Mouse (Mus musculus): Measurements from ENCODE around the gene Qpct. TPM values are rescaled to one million over a fixed set of nuclear protein-coding genes. Genes with fewer than 3 reads are reported as not detected.

Qpct gene
- polyA plus RNA-seq, 1 experiment, result 1.1 TPM

- no peak overlapping the region for H3ac ChIP-seq (ENCODE audit: control insufficient read depth, insufficient read length)
- no peaks in the 10 kb centered on the region for H3K79me2 ChIP-seq (ENCODE audit: control insufficient read depth, insufficient read depth)
- no peaks in the 10 kb centered on the region for H3K36me3 ChIP-seq (ENCODE audit: control insufficient read depth, insufficient read depth)
- H3K4me2 ChIP-seq (ENCODE audit: low read depth), result no peak overlapping the region
- no peak overlapping the region for H3K4me3 ChIP-seq
- no peaks in the 10 kb centered on the region for H3K27me3 ChIP-seq (ENCODE audit: control insufficient read depth, insufficient read depth, insufficient read length)
- no peak for TF ChIP-seq POLR2A (IDR thresholded peaks at IDR 0.05; ENCODE audit: insufficient read length, low read depth)
- TF ChIP-seq TCF3 (IDR thresholded peaks at IDR 0.05; ENCODE audit: insufficient read length, low read depth), result no peak
- no peak for TF ChIP-seq MYOD1 (IDR thresholded peaks at IDR 0.05; ENCODE audit: control insufficient read depth in 1 of 3, insufficient read length in 2 of 3, low read depth in 2 of 3)
- TF ChIP-seq REST (IDR thresholded peaks at IDR 0.05; ENCODE audit: insufficient read depth, insufficient read length), result no peak
- TF ChIP-seq MYOG (IDR thresholded peaks at IDR 0.05; ENCODE audit: control insufficient read depth in 1 of 3, insufficient read depth in 1 of 3, insufficient read length in 2 of 3, low read depth in 2 of 3), result no peak
- no peak for TF ChIP-seq CEBPB (IDR thresholded peaks at IDR 0.05; ENCODE audit: insufficient read depth, poor library complexity, severe bottlenecking)
- no peak for TF ChIP-seq MAX (IDR thresholded peaks at IDR 0.05; ENCODE audit: low read depth)
- TF ChIP-seq E2F4 (IDR thresholded peaks at IDR 0.05; ENCODE audit: insufficient read depth), result no peak
- TF ChIP-seq SRF (IDR thresholded peaks at IDR 0.05; ENCODE audit: control insufficient read depth, insufficient read length, low read depth), result no peak
- TF ChIP-seq USF1 (IDR thresholded peaks at IDR 0.05; ENCODE audit: low read depth), result no peak
- TF ChIP-seq TCF12 (IDR thresholded peaks at IDR 0.05; ENCODE audit: insufficient read depth, poor library complexity, severe bottlenecking), result no peak
- no peak for TF ChIP-seq POLR2AphosphoS2 (IDR thresholded peaks at IDR 0.05; ENCODE audit: insufficient read length, low read depth)
These were observed 17.3 kb downstream of the Qpct start for GRCm38 (mm10) chr17:79069019-79069418.

- no peaks in the 10 kb centered on the region for H3K79me2 ChIP-seq (ENCODE audit: control insufficient read depth, insufficient read depth)
- H3K27me3 ChIP-seq (ENCODE audit: control insufficient read depth, insufficient read depth, insufficient read length), result no peaks in the 10 kb centered on the region
- TF ChIP-seq TCF12 (IDR thresholded peaks at IDR 0.05; ENCODE audit: insufficient read depth, poor library complexity, severe bottlenecking), result no peak
- TF ChIP-seq MAX (IDR thresholded peaks at IDR 0.05; ENCODE audit: low read depth), result no peak
- TF ChIP-seq POLR2A (IDR thresholded peaks at IDR 0.05; ENCODE audit: insufficient read length, low read depth), result no peak
- TF ChIP-seq MYOD1 (IDR thresholded peaks at IDR 0.05; ENCODE audit: control insufficient read depth in 1 of 3, insufficient read length in 2 of 3, low read depth in 2 of 3), result no peak
- TF ChIP-seq SRF (IDR thresholded peaks at IDR 0.05; ENCODE audit: control insufficient read depth, insufficient read length, low read depth), result no peak
- TF ChIP-seq TCF3 (IDR thresholded peaks at IDR 0.05; ENCODE audit: insufficient read length, low read depth), result no peak
- no peak for TF ChIP-seq POLR2AphosphoS2 (IDR thresholded peaks at IDR 0.05; ENCODE audit: insufficient read length, low read depth)
- TF ChIP-seq CEBPB (IDR thresholded peaks at IDR 0.05; ENCODE audit: insufficient read depth, poor library complexity, severe bottlenecking), result no peak
- no peak for TF ChIP-seq E2F4 (IDR thresholded peaks at IDR 0.05; ENCODE audit: insufficient read depth)
- no peak for TF ChIP-seq USF1 (IDR thresholded peaks at IDR 0.05; ENCODE audit: low read depth)
- no peak for TF ChIP-seq REST (IDR thresholded peaks at IDR 0.05; ENCODE audit: insufficient read depth, insufficient read length)
- TF ChIP-seq MYOG (IDR thresholded peaks at IDR 0.05; ENCODE audit: control insufficient read depth in 1 of 3, insufficient read depth in 1 of 3, insufficient read length in 2 of 3, low read depth in 2 of 3), result no peak
- no peak overlapping the region for H3K4me2 ChIP-seq (ENCODE audit: low read depth)
- H3K36me3 ChIP-seq (ENCODE audit: control insufficient read depth, insufficient read depth), result no peaks in the 10 kb centered on the region
- H3K4me3 ChIP-seq, result no peak overlapping the region
- no peak overlapping the region for H3ac ChIP-seq (ENCODE audit: control insufficient read depth, insufficient read length)
These were observed 18.2 kb downstream of the Qpct start for GRCm38 (mm10) chr17:79069766-79070480.

- TF ChIP-seq TCF12 (IDR thresholded peaks at IDR 0.05; ENCODE audit: insufficient read depth, poor library complexity, severe bottlenecking), result no peak
- TF ChIP-seq TCF3 (IDR thresholded peaks at IDR 0.05; ENCODE audit: insufficient read length, low read depth), result no peak
- TF ChIP-seq CEBPB (IDR thresholded peaks at IDR 0.05; ENCODE audit: insufficient read depth, poor library complexity, severe bottlenecking), result no peak
- TF ChIP-seq REST (IDR thresholded peaks at IDR 0.05; ENCODE audit: insufficient read depth, insufficient read length), result no peak
- no peak for TF ChIP-seq E2F4 (IDR thresholded peaks at IDR 0.05; ENCODE audit: insufficient read depth)
- no peak for TF ChIP-seq USF1 (IDR thresholded peaks at IDR 0.05; ENCODE audit: low read depth)
- Histone ChIP-seq H3K36me3 (ENCODE audit: control insufficient read depth, insufficient read depth) (no peaks in the 10 kb centered on the region), H3K4me2 (ENCODE audit: low read depth) (no peak overlapping the region), H3K79me2 (ENCODE audit: control insufficient read depth, insufficient read depth) (no peaks in the 10 kb centered on the region), H3ac (ENCODE audit: control insufficient read depth, insufficient read length) (no peak overlapping the region), H3K27me3 (ENCODE audit: control insufficient read depth, insufficient read depth, insufficient read length) (no peaks in the 10 kb centered on the region), H3K4me3 (no peak overlapping the region)
These were observed 20.2 kb downstream of the Qpct start for GRCm38 (mm10) chr17:79071951-79072350.

- no peak overlapping the region for H3ac ChIP-seq (ENCODE audit: control insufficient read depth, insufficient read length)
- H3K79me2 ChIP-seq (ENCODE audit: control insufficient read depth, insufficient read depth), result no peaks in the 10 kb centered on the region
- TF ChIP-seq MYOG (IDR thresholded peaks at IDR 0.05; ENCODE audit: control insufficient read depth in 1 of 3, insufficient read depth in 1 of 3, insufficient read length in 2 of 3, low read depth in 2 of 3) (no peak), POLR2A (IDR thresholded peaks at IDR 0.05; ENCODE audit: insufficient read length, low read depth) (no peak), E2F4 (IDR thresholded peaks at IDR 0.05; ENCODE audit: insufficient read depth) (no peak), MAX (IDR thresholded peaks at IDR 0.05; ENCODE audit: low read depth) (no peak), TCF3 (IDR thresholded peaks at IDR 0.05; ENCODE audit: insufficient read length, low read depth) (no peak), CEBPB (IDR thresholded peaks at IDR 0.05; ENCODE audit: insufficient read depth, poor library complexity, severe bottlenecking) (no peak), MYOD1 (IDR thresholded peaks at IDR 0.05; ENCODE audit: control insufficient read depth in 1 of 3, insufficient read length in 2 of 3, low read depth in 2 of 3) (no peak), REST (IDR thresholded peaks at IDR 0.05; ENCODE audit: insufficient read depth, insufficient read length) (no peak), SRF (IDR thresholded peaks at IDR 0.05; ENCODE audit: control insufficient read depth, insufficient read length, low read depth) (no peak), USF1 (IDR thresholded peaks at IDR 0.05; ENCODE audit: low read depth) (no peak), POLR2AphosphoS2 (IDR thresholded peaks at IDR 0.05; ENCODE audit: insufficient read length, low read depth) (no peak), TCF12 (IDR thresholded peaks at IDR 0.05; ENCODE audit: insufficient read depth, poor library complexity, severe bottlenecking) (no peak)
- no peak overlapping the region for H3K4me3 ChIP-seq
- H3K36me3 ChIP-seq (ENCODE audit: control insufficient read depth, insufficient read depth), result no peaks in the 10 kb centered on the region
- no peaks in the 10 kb centered on the region for H3K27me3 ChIP-seq (ENCODE audit: control insufficient read depth, insufficient read depth, insufficient read length)
- H3K4me2 ChIP-seq (ENCODE audit: low read depth), result no peak overlapping the region
These were observed 25.5 kb downstream of the Qpct start for GRCm38 (mm10) chr17:79076974-79077847.
